Mouse (Mus musculus) cerebellum, adult 8-10 months (tissue): ENCODE measurements around the gene Megf9.
A peak's percentile ranks its signal among the peaks of the same experiment; 100 is the strongest.

ENCODE experiments used
- DNase-seq: peaks from one replicate; pipeline ENCODE4 v3.0.0; 2022

Megf9 gene

DNA sequence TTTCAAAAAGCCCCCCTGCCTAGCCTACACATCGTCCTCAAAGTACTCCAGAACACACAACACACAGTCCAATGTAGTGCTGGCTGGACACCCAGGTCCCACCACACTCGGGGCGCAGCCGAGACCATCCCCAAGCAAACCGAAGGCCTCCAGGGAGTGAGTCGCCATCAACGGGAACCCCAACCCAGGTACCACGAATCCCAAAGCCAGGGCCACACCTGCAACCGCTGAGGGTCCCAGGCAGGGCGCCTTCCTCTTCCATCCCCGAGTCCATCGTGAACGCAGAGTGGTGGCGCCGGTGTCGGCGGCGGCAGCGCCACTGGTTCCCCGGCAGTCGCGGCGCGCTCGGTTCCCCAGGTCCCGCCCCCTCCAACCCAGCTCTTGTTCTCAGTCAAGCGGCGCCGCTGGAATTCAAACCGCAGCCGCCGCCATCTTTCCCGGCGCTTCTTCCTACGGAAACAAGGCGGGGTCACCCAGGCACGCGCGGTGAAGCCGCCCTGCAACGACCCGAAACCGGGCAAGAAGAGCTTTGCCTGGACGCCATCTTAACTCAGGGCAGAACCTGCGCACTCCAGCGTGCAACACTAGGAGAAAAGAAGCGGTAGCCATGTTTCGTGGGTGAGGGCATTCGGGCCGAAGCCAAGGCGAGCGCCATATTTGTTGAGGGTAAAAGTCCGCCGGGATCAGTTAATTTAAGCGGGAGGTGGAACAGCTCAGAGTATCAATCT, 124.6 kb downstream of the Megf9 start, which contains the start of gene Cdk5rap2:
Gene Cdk5rap2, minus strand, starts transcription at position 450 of the 728 bp plus-strand sequence.
- DNase-seq: peak; percentile 95

DNA sequence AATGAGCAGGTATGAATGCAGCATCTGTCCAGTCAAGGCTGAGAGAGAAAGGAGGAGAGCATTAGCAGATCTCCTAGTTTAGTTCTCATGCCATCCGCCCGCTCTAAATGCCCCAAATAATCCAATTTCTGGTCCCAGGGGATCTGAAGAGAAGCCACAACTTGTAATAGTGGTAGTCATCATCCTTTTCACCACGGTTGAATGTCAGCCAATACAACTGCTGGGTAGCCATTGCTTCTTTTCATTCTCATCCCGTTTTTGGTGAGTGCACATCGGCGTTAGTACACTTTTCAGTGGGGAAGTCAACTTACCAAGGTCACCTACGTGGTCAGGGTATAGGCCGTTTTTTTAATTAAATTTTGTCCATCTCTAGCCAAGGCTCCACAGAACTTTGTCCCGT, 125.3 kb downstream of the Megf9 start:
- no peak for DNase-seq

DNA sequence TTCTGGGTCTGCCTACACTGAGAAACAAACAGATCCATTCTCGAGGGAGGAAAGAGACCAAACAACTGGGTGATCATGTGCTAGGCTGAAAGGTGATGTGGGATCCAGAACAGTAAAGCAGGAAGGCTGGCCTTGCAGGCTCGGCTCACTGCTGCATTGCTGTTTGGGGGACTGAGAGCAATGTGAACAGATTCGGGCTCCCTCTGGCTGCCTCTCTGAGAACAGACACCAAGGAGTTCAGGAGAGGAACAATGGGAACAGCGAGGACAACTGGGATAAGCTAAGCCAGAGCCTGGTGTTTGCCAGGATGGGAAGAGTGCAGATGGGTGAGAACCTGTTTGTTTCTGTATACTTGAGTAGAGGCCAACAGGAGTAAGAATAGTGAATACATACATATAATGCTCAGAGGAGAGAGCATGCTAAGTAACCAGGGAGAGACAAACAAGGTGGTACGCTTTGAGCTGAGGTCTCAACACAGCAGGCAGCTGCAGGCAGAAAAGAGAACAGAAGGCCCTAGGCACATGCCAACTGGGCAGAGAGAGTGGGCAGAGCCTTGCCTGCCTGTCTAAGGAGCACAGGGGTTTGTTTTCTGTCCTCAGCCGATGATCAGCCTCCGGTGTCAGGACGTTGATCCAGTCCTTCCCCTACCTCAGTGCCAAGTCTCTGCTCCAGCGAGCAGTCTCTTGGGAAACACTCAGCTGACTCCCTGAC, 132.5 kb downstream of the Megf9 start:
- DNase-seq: peak; percentile 69

DNA sequence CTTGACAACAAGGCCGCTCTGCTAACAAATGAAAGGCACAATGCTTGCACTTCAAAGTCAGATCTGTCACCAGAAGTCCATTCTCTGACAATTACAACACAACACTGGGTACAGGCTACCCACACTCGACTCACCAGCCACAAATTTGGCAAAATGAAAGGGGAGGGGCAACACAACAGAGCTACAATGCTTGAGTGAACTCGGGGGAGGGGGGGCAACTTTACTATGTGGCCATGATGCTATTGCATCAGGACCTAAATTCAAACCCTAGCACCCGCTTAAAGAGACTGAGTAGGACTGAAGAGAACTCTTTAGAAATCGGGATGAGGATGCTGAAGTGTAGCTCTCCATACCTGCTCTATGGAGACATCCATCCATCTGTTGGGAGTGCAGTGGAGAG, 135.3 kb downstream of the Megf9 start:
- no peak for DNase-seq

DNA sequence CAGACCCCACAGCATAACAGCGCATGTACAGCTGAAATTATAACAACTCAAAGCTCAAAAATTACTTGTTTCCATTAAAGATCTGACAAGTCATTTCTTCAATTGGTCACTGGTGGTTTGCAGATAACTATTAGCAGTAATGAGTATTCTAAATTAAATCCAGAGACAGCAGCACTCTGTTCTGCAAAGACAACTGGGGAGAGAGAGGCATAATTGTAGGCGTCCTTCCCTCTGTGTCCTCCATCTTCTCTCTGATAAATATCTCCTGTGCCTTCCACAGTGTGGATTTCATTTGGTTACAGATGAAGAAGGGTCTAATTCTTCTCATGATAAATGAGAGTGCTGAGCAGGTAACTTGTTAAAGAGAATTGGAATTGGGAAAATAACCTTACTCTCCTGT, 135.7 kb downstream of the Megf9 start:
- DNase-seq: no peak

DNA sequence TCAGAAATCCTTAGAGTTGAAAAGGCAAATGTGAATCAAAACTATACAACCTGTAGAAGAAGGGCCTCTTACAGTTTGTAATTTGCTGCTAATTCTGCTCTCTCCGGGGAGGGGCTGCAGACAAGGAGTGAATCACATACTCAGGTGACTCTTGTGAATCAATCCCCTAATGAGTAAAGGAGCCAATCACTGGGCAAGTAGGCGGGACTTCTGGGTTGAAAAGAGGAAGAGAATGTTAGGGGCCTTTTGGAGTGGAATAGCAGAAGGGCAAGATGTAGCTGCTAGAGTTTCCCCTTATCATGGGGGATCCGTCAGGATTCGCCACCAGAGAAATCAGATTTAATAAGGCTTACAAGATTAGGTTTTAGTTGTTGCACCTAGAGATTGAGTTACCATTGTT, 136.7 kb downstream of the Megf9 start:
- no peak for DNase-seq

DNA sequence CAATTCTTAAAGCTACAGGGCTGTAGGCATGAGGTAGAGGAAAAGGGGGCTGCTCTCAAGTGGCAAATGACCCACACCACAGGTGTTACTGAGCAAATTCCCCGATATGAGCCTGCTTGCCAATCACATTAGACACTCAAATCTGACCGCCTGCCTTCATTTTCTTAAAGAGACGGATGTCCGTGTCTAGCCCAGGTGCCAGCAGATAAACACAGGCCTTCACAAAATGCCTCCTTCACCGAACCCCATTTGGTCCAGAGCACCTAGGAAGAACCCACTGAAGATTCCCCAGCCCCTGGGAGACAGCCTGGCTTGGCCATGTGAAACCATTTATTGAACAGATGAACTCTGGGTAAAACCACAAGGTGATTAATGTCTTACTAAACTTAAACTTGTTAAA, 138.1 kb downstream of the Megf9 start:
- DNase-seq: no peak

DNA sequence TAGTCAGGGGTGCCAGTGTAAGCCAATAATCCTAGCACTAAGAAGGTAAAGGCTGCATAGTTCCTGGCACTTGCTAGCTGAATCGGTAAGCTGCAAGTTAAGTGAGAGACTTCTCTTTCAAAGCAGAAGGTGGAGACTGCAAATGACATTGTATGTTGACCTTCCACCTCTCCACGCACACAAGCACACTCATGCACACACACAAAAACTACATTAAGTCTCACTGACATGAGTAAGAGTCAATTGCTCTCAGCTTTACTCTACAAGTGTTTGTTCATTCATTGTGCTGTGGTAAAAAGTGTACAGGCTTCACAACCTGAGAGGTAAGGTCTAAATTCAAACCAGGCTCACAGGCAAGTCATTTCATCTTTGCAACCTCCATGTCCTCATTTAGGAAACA, 140.1 kb downstream of the Megf9 start:
- DNase-seq: no peak

DNA sequence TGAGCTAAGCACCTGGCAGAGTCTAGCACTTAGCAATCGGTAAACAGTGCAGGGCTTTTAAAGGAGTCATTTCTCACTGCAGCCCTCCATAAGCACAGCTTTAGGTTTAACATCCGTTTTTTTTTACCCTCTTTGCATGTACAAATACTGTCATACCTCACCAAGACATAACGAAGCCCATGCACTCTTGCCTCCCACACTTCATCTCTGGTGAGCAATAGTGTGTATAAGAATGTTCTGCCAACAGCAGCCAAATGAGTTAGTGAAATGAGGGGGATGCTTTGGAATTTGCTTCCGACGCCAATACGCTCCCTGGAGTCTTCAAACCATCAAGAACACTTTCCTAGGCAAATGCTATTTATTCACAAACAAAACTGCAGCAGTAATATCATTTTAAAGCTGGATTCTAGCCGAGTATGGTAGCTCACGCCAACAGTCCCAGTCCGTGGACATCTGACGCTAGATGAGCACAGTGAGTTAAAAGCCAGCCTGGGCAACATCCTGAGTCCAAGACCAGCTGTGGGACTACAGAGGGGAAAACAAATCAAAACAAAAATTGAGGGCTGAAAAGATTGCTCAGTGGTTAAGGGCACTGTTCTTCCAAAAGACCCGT, 142.9 kb downstream of the Megf9 start:
- no peak for DNase-seq

DNA sequence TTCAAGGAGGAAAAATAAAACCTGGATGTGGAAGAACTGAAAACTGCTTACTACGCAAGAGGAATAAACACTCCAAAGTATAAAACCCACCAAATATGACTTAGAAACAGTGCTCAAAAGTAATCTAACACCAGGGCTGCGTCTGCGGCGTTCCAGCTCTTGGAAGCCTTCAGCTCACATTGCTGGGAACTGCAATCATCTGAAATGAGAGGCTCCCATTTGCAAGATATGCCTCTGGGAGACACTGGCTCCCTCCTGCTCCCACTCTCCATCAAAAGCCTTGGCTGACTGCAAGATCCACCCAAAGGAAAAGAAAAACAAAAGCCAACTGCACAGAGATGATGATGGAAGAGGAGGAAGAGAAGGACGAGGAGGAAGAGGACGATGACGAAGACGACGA, 143.7 kb downstream of the Megf9 start:
- no peak for DNase-seq

DNA sequence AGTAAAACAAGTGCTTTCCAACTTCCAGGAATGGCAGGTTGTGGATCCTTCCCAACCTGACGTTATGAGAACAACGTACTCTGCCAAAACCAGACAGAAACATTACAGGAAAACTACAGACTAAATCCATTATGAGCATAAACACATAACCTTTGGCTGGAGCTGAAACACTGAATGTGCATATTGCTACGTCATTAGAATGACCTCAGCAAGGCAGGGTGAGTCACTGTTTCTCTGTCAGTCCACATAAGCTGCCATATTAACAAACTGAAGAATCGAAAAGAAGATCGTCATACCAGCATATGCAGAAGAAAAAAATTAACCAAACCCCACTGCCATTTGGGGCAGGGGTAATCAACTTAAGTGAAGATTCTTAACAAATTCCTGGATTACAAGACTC, 148.6 kb downstream of the Megf9 start:
- DNase-seq: no peak

DNA sequence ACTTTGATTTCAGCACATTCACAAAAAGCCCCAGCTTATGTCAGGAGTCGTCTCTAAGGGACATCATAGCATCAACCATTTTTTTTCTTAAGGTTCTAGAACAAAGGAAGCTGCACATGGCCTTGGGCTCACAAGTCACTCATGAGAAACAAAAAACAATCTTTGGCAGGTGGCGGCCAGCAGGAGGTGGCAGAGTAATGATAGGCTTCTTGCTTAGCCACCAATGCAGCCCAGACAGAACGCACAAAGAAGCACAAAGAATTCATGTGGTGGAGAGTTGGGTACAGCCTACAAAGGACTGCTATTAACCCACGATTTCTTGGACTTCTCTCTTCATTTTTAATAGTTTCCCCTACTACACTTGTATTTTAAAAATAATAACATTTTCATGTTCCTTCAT, 157.4 kb downstream of the Megf9 start:
- DNase-seq: peak; percentile 27
